Mouse (Mus musculus): ENCODE data around the gene Nfatc2ip.

The Nfatc2ip gene

GRCm38 (mm10) chr7:126396298-126397119, at the start of gene Nfatc2ip:
Gene Nfatc2ip (minus strand): TSS chr7:126396737.
- peak; percentile 98 for DNase-seq (ENCODE audit: low read depth, low spot score)

GRCm38 (mm10) chr7:126446217-126446616, 49.7 kb upstream of the Nfatc2ip start:
- DNase-seq (ENCODE audit: low read depth, low spot score): no peak

- DNase-seq (ENCODE audit: low read depth, low spot score): no peak
Measured at GRCm38 (mm10) chr7:126445104-126445815, 48.7 kb upstream of the Nfatc2ip start.

GRCm38 (mm10) chr7:126444536-126444935, 48.0 kb upstream of the Nfatc2ip start:
- DNase-seq (ENCODE audit: low read depth, low spot score): no peak

- no peak for DNase-seq (ENCODE audit: low read depth, low spot score)
Measured at GRCm38 (mm10) chr7:126443997-126444396, 47.5 kb upstream of the Nfatc2ip start.

- no peak for DNase-seq (ENCODE audit: low read depth, low spot score)
Measured at GRCm38 (mm10) chr7:126440134-126440533, 43.6 kb upstream of the Nfatc2ip start.

GRCm38 (mm10) chr7:126436851-126437250, 40.3 kb upstream of the Nfatc2ip start:
- DNase-seq (ENCODE audit: low read depth, low spot score): peak; percentile 79

- peak; percentile 46 for DNase-seq (ENCODE audit: low read depth, low spot score)
Measured at GRCm38 (mm10) chr7:126435801-126436200, 39.3 kb upstream of the Nfatc2ip start.

GRCm38 (mm10) chr7:126434726-126435125, 38.2 kb upstream of the Nfatc2ip start:
- no peak for DNase-seq (ENCODE audit: low read depth, low spot score)

GRCm38 (mm10) chr7:126430167-126430566, 33.6 kb upstream of the Nfatc2ip start:
- DNase-seq (ENCODE audit: low read depth, low spot score): no peak

GRCm38 (mm10) chr7:126429503-126429898, 33.0 kb upstream of the Nfatc2ip start:
- DNase-seq (ENCODE audit: low read depth, low spot score): no peak

- DNase-seq (ENCODE audit: low read depth, low spot score): peak; percentile 91
Measured at GRCm38 (mm10) chr7:126428631-126429502, 32.3 kb upstream of the Nfatc2ip start, which contains the start of gene Rabep2. Gene Rabep2 (plus strand): TSS chr7:126428759.

- no peak for DNase-seq (ENCODE audit: low read depth, low spot score)
Measured at GRCm38 (mm10) chr7:126428154-126428553, 31.6 kb upstream of the Nfatc2ip start.

GRCm38 (mm10) chr7:126427323-126427860, 30.9 kb upstream of the Nfatc2ip start:
- peak; percentile 92 for DNase-seq (ENCODE audit: low read depth, low spot score)

GRCm38 (mm10) chr7:126424161-126424560, 27.6 kb upstream of the Nfatc2ip start:
- no peak for DNase-seq (ENCODE audit: low read depth, low spot score)

- DNase-seq (ENCODE audit: low read depth, low spot score): no peak
Measured at GRCm38 (mm10) chr7:126421756-126422155, 25.2 kb upstream of the Nfatc2ip start.

- no peak for DNase-seq (ENCODE audit: low read depth, low spot score)
Measured at GRCm38 (mm10) chr7:126418496-126418895, 22.0 kb upstream of the Nfatc2ip start.

GRCm38 (mm10) chr7:126417606-126418005, 21.1 kb upstream of the Nfatc2ip start:
- no peak for DNase-seq (ENCODE audit: low read depth, low spot score)

- no peak for DNase-seq (ENCODE audit: low read depth, low spot score)
Measured at GRCm38 (mm10) chr7:126417045-126417444, 20.5 kb upstream of the Nfatc2ip start.

- no peak for DNase-seq (ENCODE audit: low read depth, low spot score)
Measured at GRCm38 (mm10) chr7:126416615-126417014, 20.1 kb upstream of the Nfatc2ip start.

- no peak for DNase-seq (ENCODE audit: low read depth, low spot score)
Measured at GRCm38 (mm10) chr7:126414725-126415124, 18.2 kb upstream of the Nfatc2ip start, which contains the start of gene Cd19. Gene Cd19 (minus strand): TSS chr7:126414889.
